Mouse (Mus musculus) liver, embryonic 14.5 days (tissue): ENCODE results near the gene Slit1.

Experiments used
- CTCF ChIP-seq: IDR thresholded peaks from 2 replicates; pipeline ENCODE4 v1.5.1; 2016; ENCODE audit warnings: antibody characterized with exemption, low read depth, control low read depth
- EP300 ChIP-seq: IDR thresholded peaks from 2 replicates; pipeline ENCODE4 v1.6.1; 2016; ENCODE audit warnings: antibody characterized with exemption, low read depth

- TF ChIP-seq CTCF = no peak
- no peak for TF ChIP-seq EP300
Observed at GRCm38 (mm10) chr19:41615606-41616224, 127.8 kb downstream of the Slit1 start.
